Mouse (Mus musculus) cortical plate, adult 2 months (tissue): ENCODE measurements around the gene Haao.

ENCODE experiments used
- CTCF ChIP-seq: fragments of 200-500 bp; IDR thresholded peaks from 2 replicates; pipeline ENCODE4 v1.5.1; 2011; ENCODE audit warnings: mild to moderate bottlenecking, control low read depth, low read length; ENCODE audit not compliant: insufficient read depth; ENCODE audit errors: extremely low read depth
- POLR2A ChIP-seq: fragments of 200-500 bp; IDR thresholded peaks from 2 replicates; pipeline ENCODE4 v1.6.1; 2011; ENCODE audit warnings: mild to moderate bottlenecking, low read length, control low read depth; ENCODE audit not compliant: insufficient read depth; ENCODE audit errors: extremely low read depth

DNA sequence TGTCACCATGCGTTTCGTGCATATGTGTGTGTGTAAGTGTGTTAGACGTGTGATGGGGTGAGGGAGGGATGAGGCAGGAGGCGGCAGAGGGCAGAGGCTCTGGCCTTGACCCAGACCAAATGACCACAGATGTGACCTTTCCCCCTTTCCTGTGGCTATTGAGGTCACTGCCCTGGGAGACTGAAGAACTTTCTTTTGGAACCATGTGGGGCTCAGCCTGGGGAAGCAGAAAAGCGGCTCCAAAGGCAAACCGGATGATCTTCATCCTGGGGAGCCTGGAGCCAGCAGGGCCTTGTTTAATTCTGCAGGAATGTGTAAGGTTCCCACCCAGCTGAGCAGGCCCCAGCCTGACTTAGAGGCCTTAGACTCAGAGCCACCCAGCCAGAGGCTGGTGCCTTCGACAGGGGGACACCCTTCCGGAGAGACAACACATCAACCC is 49.6 kb upstream of the Haao start:
- TF ChIP-seq CTCF: no peak
- no peak for TF ChIP-seq POLR2A
